Mouse (Mus musculus) limb, embryonic 11.5 days (tissue): ENCODE measurements around the gene Trpv4. TPM values are rescaled to one million over a fixed set of nuclear protein-coding genes. Genes with fewer than 3 reads are reported as not detected.

ENCODE experiments used
- ATAC-seq: fragments of 200-750 bp; cut with Nextera tagmentation; 2 replicates; pipeline ENCODE4 v1.8.0; 2017; ENCODE audit warnings: low read depth; ENCODE audit not compliant: insufficient number of reproducible peaks, low FRiP score, low TSS enrichment
- DNase-seq: peaks from one replicate; pipeline ENCODE4 v3.0.0-alpha.2; 2015; ENCODE audit warnings: low spot score
- H3K27ac ChIP-seq: fragments of 300-500 bp; sonication (generic); replicated peaks from 2 replicates; pipeline ENCODE4 v1.5.1; 2014; ENCODE audit warnings: low read depth, mild to moderate bottlenecking, low read length
- H3K27me3 ChIP-seq: fragments of 300-500 bp; sonication (generic); 2 replicates; pipeline ENCODE4 v1.6.1; 2014; ENCODE audit warnings: mild to moderate bottlenecking, low read length, mixed read lengths; ENCODE audit not compliant: control insufficient read depth, insufficient read depth
- H3K36me3 ChIP-seq: fragments of 300-500 bp; sonication (generic); 2 replicates; pipeline ENCODE4 v1.6.1; 2014; ENCODE audit warnings: mild to moderate bottlenecking, low read length, moderate library complexity, mixed read lengths; ENCODE audit not compliant: control insufficient read depth, insufficient read depth
- H3K4me1 ChIP-seq: fragments of 300-500 bp; sonication (generic); 2 replicates; pipeline ENCODE4 v1.6.1; 2014; ENCODE audit warnings: low read length, mixed read lengths; ENCODE audit not compliant: control insufficient read depth, insufficient read depth
- H3K4me2 ChIP-seq: fragments of 300-500 bp; sonication (generic); 2 replicates; pipeline ENCODE4 v1.6.1; 2014; ENCODE audit warnings: low read depth, mild to moderate bottlenecking, moderate library complexity; ENCODE audit not compliant: severe bottlenecking
- H3K4me3 ChIP-seq: fragments of 300-500 bp; sonication (generic); 2 replicates; pipeline ENCODE4 v1.5.1; 2014; ENCODE audit warnings: low read depth, low read length
- H3K9ac ChIP-seq: fragments of 300-500 bp; sonication (generic); 2 replicates; pipeline ENCODE4 v1.6.1; 2014; ENCODE audit warnings: mild to moderate bottlenecking, low read length
- H3K9me3 ChIP-seq: fragments of 300-500 bp; sonication (generic); 2 replicates; pipeline ENCODE4 v1.6.1; 2016; ENCODE audit warnings: low read length; ENCODE audit not compliant: control insufficient read depth
- WGBS: fragments of 180-500 bp; shearing (Covaris S2); extraction: QIAGEN DNeasy Blood & Tissue Kit; methylation state at CpG from one replicate; pipeline ENCODE4 v1.1.7; 2014; 5-methylcytosine and 5-hydroxymethylcytosine counted together
- polyA plus RNA-seq: library from polyadenylated mRNA; unstranded; fragments of >200 nt; fragmentation: Nextera tagmentation; extraction: Ambion mirVana; gene quantifications from 2 replicates; pipeline ENCODE4 v1.2.1, GENCODE M21; 2014

Trpv4 gene
- polyA plus RNA-seq, 1 experiment from 2014 or later = 0.53 TPM

GRCm38 (mm10) chr5:114588416-114588815 lies 69.8 kb downstream of the Trpv4 start:
- Histone ChIP-seq H3K27me3 (no peaks in the 10 kb centered on the region), H3K4me1 (peaks cover 37% of the 10 kb centered on the region), H3K27ac (no peak overlapping the region), H3K36me3 (no peaks in the 10 kb centered on the region), H3K9ac (no peak overlapping the region), H3K4me3 (no peak overlapping the region), H3K4me2 (no peak overlapping the region), H3K9me3 (no peaks in the 10 kb centered on the region)
- DNase-seq = no peak
- ATAC-seq = no peak
- WGBS = 56% methylated on average over 10 of the region's 10 CpGs

GRCm38 (mm10) chr5:114587908-114588307 lies 70.3 kb downstream of the Trpv4 start:
- Histone ChIP-seq H3K4me1 (peaks cover 32% of the 10 kb centered on the region), H3K27ac (no peak overlapping the region), H3K27me3 (no peaks in the 10 kb centered on the region), H3K4me2 (no peak overlapping the region), H3K9me3 (no peaks in the 10 kb centered on the region), H3K9ac (no peak overlapping the region), H3K36me3 (no peaks in the 10 kb centered on the region), H3K4me3 (no peak overlapping the region)
- WGBS = 36% methylated on average over 9 of the region's 9 CpGs
- DNase-seq (peak; percentile 91), ATAC-seq (no peak)

GRCm38 (mm10) chr5:114585682-114586081 lies 72.5 kb downstream of the Trpv4 start:
- ATAC-seq = no peak
- Histone ChIP-seq H3K4me3 (no peak overlapping the region), H3K36me3 (no peaks in the 10 kb centered on the region), H3K4me1 (peaks cover 22% of the 10 kb centered on the region), H3K27me3 (no peaks in the 10 kb centered on the region), H3K4me2 (no peak overlapping the region), H3K9me3 (no peaks in the 10 kb centered on the region), H3K27ac (no peak overlapping the region), H3K9ac (peak overlapping the region; percentile 17; the same call in 1 of the 2 replicates)
- no peak for DNase-seq
- WGBS = 15% methylated on average over 5 of the region's 5 CpGs

GRCm38 (mm10) chr5:114584293-114585104 lies 73.7 kb downstream of the Trpv4 start:
- H3K4me3 ChIP-seq = no peak overlapping the region
- WGBS = 62% methylated on average over 14 of the region's 14 CpGs
- DNase-seq = no peak
- no peak overlapping the region for H3K27ac ChIP-seq
- no peak overlapping the region for H3K9ac ChIP-seq
- no peak for ATAC-seq
- H3K27me3 ChIP-seq = no peaks in the 10 kb centered on the region
- H3K9me3 ChIP-seq = no peaks in the 10 kb centered on the region
- H3K4me2 ChIP-seq = no peak overlapping the region
- no peaks in the 10 kb centered on the region for H3K36me3 ChIP-seq
- H3K4me1 ChIP-seq = peaks cover 20% of the 10 kb centered on the region

- H3K9ac ChIP-seq = no peak overlapping the region
- no peak overlapping the region for H3K4me2 ChIP-seq
- no peak for ATAC-seq
- H3K27me3 ChIP-seq = no peaks in the 10 kb centered on the region
- no peaks in the 10 kb centered on the region for H3K9me3 ChIP-seq
- DNase-seq = no peak
- H3K4me1 ChIP-seq = peaks cover 12% of the 10 kb centered on the region
- no peak overlapping the region for H3K4me3 ChIP-seq
- no peaks in the 10 kb centered on the region for H3K36me3 ChIP-seq
- 73% methylated on average over 12 of the region's 12 CpGs for WGBS
- H3K27ac ChIP-seq = no peak overlapping the region
Measured at GRCm38 (mm10) chr5:114583490-114584175, 74.6 kb downstream of the Trpv4 start.

- H3K36me3 ChIP-seq = no peaks in the 10 kb centered on the region
- no peak overlapping the region for H3K4me2 ChIP-seq
- no peak overlapping the region for H3K9ac ChIP-seq
- ATAC-seq (no peak), DNase-seq (no peak)
- H3K4me3 ChIP-seq = no peak overlapping the region
- peaks cover 12% of the 10 kb centered on the region for H3K4me1 ChIP-seq
- no peak overlapping the region for H3K27ac ChIP-seq
- WGBS = 79% methylated on average over 3 of the region's 3 CpGs
- no peaks in the 10 kb centered on the region for H3K27me3 ChIP-seq
- H3K9me3 ChIP-seq = no peaks in the 10 kb centered on the region
Measured at GRCm38 (mm10) chr5:114583046-114583445, 75.2 kb downstream of the Trpv4 start.

GRCm38 (mm10) chr5:114581486-114581885 lies 76.7 kb downstream of the Trpv4 start:
- Histone ChIP-seq H3K27ac (no peak overlapping the region), H3K36me3 (no peaks in the 10 kb centered on the region), H3K4me3 (no peak overlapping the region), H3K4me2 (no peak overlapping the region), H3K9ac (no peak overlapping the region), H3K9me3 (no peaks in the 10 kb centered on the region), H3K27me3 (no peaks in the 10 kb centered on the region), H3K4me1 (peaks cover 10% of the 10 kb centered on the region)
- ATAC-seq (no peak), DNase-seq (no peak)
- 89% methylated on average over 12 of the region's 12 CpGs for WGBS

GRCm38 (mm10) chr5:114579714-114580357 lies 78.4 kb downstream of the Trpv4 start:
- H3K9ac ChIP-seq = no peak overlapping the region
- 0 out of 2 replicates have a peak overlapping the region, but pooled peaks have one; percentile 14 for H3K27ac ChIP-seq
- peaks cover 6% of the 10 kb centered on the region for H3K4me1 ChIP-seq
- DNase-seq (no peak), ATAC-seq (no peak)
- no peak overlapping the region for H3K4me2 ChIP-seq
- 66% methylated on average over 8 of the region's 8 CpGs for whole genome bisulfite sequencing
- H3K27me3 ChIP-seq = no peaks in the 10 kb centered on the region
- H3K36me3 ChIP-seq = no peaks in the 10 kb centered on the region
- H3K4me3 ChIP-seq = no peak overlapping the region
- H3K9me3 ChIP-seq = no peaks in the 10 kb centered on the region
